Mouse (Mus musculus): Measurements from ENCODE around the gene Bbs9. TPM values are rescaled to one million over a fixed set of nuclear protein-coding genes. Genes with fewer than 3 reads are reported as not detected.
A peak's percentile ranks its signal among the peaks of the same experiment; 100 is the strongest.

Gene Bbs9
- polyA plus RNA-seq, 1 experiment from 2014 or later: 13.5 TPM

DNA sequence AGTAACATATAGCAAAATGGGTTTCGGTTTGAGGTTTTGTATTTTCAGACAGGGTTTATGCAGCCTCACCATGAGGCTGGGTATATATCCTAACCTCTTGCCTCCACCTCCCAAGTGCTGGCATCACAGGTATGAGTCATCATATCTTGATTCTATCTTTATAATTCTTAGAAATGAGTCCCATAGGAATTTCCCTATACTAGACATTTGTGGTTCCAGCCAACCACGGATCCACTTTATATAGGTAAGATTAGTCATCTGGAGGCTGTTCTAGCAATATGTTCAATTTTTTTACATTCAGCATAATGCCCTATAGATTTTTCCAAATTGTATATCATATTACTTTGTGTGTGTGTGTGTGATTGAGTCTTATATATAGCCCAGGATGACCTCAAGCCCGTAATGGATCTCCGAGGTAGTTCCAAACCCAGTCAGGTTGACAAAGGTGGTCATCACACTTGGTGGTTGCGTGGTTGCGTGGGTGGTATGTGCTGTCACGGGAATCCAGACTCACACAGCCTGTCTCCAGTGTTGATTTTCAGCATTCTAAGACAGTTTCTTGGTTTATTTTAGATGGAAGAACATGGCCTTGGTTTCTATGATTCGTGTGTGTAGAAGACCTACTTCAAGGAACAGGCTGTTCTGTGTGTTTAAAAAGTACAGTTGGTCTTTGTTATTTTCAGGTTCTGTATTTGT, 8.5 kb downstream of the Bbs9 start:
- DNase-seq (ENCODE audit: low spot score): no peak
- Histone ChIP-seq H3K36me3 (no peaks in the 10 kb centered on the region), H3K27me3 (ENCODE audit: low read depth, poor library complexity, severe bottlenecking) (no peaks in the 10 kb centered on the region), H3K4me1 (0 out of 2 replicates have a peak, but pooled peaks cover 1% of the 10 kb centered on the region), H3K9me3 (replicated peaks) (no peaks in the 10 kb centered on the region), H3K4me3 (no peak overlapping the region), H3K27ac (no peak overlapping the region)
- WGBS: 96% methylated on average over 8 of the region's 8 CpGs

DNA sequence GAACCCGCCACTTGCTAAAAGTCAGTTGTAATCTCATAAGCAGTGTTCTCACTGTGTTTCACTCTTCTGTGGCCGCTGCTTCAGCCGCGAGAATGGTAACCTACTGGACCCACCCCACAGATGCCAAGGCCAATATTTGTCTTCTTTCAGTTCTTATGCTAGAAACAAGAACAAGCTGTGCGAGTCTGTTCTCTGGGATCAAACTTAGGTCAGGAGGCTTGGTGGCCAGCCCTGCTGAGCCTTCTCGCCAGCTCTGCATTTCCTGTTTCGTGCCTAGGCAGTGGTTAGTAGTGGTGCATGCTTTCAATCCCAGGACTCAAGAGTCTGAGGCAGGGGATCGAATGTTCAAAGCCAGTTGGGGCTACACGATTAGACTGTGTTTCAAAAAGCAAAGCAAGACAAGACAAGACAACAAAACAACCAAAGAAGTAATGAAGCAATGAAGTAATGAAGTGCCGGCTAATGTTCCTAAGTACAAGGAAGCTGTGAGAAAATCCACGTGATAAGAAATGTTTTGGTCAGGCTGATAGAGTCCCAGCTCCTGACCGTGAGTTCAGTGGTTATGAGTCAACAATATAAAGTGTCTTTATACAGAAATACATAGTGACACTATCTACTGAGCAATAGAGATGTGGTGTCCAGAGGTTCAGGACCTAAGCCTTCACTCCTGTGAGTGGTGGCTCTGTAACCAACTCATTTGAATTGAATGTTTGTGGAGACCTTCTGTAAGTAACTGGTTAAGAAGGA, 9.2 kb downstream of the Bbs9 start:
- WGBS: 91% methylated on average over 12 of the region's 12 CpGs

DNA sequence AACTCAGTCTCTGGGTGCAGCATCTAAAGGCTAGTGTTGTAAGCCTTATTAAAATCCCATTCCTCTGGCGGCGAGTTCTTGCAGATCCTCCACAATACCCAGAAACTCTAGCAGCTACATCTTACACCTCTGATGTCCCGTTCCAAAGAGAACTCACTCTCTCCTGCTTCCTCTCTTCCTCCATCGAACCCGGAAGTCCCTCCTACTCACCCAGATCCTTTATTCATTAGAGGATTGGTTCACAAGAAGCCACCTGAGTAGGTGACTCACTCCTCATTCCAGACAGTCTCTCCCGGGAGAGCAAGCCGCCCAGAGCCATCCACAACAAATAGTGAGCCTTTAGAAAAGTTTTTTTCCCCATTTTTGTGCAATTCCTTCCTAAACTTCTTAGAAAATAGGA, 10.7 kb downstream of the Bbs9 start:
- Histone ChIP-seq H3K4me3 (no peak overlapping the region), H3K4me1 (peaks cover 5% of the 10 kb centered on the region; the same call in 1 of the 2 replicates), H3K27ac (no peak overlapping the region), H3K36me3 (no peaks in the 10 kb centered on the region), H3K27me3 (ENCODE audit: low read depth, poor library complexity, severe bottlenecking) (no peaks in the 10 kb centered on the region), H3K9me3 (replicated peaks) (no peaks in the 10 kb centered on the region)
- no peak for DNase-seq (ENCODE audit: low spot score)
- WGBS: 92% methylated on average over 7 of the region's 7 CpGs

More for the DNA sequence above, 9.2 kb downstream of the Bbs9 start:
- Histone ChIP-seq H3K36me3 (no peaks in the 10 kb centered on the region), H3K27ac (no peak overlapping the region), H3K27me3 (ENCODE audit: low read depth, poor library complexity, severe bottlenecking) (no peaks in the 10 kb centered on the region), H3K9me3 (replicated peaks) (no peaks in the 10 kb centered on the region), H3K4me1 (peaks cover 5% of the 10 kb centered on the region; the same call in 1 of the 2 replicates), H3K4me3 (no peak overlapping the region)
- no peak for DNase-seq (ENCODE audit: low spot score)

DNA sequence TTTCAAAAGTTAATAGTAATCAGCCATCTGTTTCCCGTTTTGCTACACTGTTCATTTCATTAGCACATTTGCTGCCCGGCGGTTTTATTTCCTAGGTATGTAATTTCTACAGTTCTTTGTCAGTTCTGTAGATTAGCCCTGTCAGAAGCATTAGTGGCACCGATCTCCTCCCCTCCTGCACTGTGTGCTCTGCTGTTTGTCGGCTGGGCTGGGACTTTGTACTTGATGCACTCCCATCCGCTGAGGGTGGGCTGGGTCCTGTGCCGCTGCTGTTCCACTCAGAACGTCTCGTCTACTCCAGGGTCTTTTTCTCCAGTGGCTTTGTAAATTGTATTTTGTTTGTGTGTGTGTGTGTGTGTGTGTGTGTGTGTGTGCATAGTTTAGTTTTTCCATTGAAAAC, 13.4 kb downstream of the Bbs9 start:
- Histone ChIP-seq H3K4me3 (no peak overlapping the region), H3K27ac (no peak overlapping the region), H3K27me3 (ENCODE audit: low read depth, poor library complexity, severe bottlenecking) (no peaks in the 10 kb centered on the region), H3K4me1 (peaks cover 5% of the 10 kb centered on the region; the same call in 1 of the 2 replicates), H3K9me3 (replicated peaks) (no peaks in the 10 kb centered on the region), H3K36me3 (no peaks in the 10 kb centered on the region)
- 52% methylated on average over 9 of the region's 9 CpGs for WGBS
- no peak for DNase-seq (ENCODE audit: low spot score)

DNA sequence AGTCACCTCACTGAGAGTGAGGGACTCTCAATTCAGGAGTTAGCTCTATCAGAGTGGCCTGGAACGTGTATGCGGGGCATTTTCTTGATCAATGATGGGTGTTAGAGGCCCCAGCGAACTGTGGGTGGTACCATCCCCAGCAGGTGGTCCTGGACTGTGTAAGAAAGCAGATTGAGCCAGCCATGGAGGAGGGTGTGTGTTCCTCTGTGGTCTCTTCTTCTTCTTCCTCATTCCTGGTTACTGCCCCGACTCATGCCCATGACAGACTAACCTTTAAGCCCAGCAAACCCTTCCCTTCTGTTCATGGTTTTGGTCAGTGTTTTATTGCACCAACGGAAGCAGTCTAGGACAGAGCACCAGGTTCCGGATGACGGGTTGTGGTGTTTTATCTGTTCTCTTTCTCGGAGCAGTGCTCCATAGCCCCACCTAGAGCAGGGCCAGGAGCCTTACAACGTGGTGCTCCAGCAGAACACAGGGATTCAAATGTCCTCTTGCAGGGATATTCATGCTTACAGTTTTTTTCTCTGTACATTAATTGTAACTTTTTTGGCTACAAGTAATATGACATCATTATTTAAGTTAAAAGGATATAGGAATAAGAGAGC, 18.8 kb downstream of the Bbs9 start:
- DNase-seq (ENCODE audit: low spot score): no peak
- Histone ChIP-seq H3K4me1 (peaks cover 1% of the 10 kb centered on the region; the same call in 1 of the 2 replicates), H3K4me3 (no peak overlapping the region), H3K27me3 (ENCODE audit: low read depth, poor library complexity, severe bottlenecking) (no peaks in the 10 kb centered on the region), H3K36me3 (no peaks in the 10 kb centered on the region), H3K9me3 (replicated peaks) (no peaks in the 10 kb centered on the region), H3K27ac (no peak overlapping the region)
- WGBS: 84% methylated on average over 9 of the region's 9 CpGs

DNA sequence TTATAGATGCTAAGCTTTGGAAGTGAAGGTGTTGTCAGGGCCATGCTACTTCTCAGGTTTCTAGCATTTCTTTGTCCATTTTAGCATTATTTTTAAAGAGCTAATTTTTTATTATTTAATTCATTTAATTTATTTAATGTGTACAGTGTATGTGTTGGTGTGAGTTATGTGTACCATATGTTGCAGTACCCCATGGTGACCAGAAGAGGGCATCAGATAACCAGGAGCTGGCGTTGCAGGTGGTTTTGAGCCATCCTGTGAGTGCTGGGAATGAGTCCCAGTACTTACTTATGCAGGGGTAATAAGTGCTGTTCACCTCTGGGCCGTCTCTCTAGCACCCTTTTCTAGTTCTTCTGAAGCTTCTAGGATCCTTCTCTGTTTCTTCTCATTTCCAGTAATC, 19.6 kb downstream of the Bbs9 start:
- H3K4me1 ChIP-seq: no peaks in the 10 kb centered on the region
- WGBS: 83% methylated on average over 2 of the region's 2 CpGs
- no peaks in the 10 kb centered on the region for H3K9me3 ChIP-seq (replicated peaks)
- H3K27me3 ChIP-seq (ENCODE audit: low read depth, poor library complexity, severe bottlenecking): no peaks in the 10 kb centered on the region
- no peak overlapping the region for H3K27ac ChIP-seq
- no peak for DNase-seq (ENCODE audit: low spot score)
- no peak overlapping the region for H3K4me3 ChIP-seq
- H3K36me3 ChIP-seq: no peaks in the 10 kb centered on the region

DNA sequence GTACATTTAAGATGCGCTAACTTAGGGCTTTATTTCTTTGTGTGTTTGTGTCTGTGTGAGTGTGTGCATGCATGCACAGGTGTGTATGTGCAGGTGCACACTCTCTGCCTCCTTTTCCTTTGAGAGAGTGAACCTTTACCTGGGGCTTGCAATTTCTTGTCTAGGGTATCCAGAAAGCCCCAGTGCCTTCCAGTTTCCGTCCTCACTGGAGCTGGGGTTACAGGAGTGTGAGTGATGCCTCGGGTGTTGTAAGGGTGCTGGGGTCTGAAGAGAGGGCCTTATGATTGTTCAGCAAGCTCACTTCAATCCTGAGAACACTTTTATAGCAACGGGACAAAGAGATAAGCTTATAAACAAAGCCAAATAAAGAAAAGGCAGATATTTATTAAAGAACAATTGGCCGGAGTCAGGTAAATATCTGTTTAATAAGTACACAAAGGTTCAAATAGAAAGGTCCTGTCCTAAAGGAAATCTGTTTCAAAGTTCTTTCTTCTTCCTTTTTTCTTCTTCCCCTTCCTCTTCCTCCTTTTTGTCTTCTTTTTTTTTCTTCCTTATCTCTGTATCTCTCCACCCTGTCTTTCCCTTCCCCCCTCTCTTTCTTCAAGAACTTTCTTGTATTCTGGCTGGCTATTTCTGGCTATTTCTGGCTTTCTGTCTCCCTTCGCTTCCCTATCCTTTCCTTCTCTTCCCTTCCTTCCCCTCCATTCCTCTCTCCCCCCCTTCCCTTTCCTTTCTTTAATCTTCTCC, 21.7 kb downstream of the Bbs9 start:
- H3K36me3 ChIP-seq: no peaks in the 10 kb centered on the region
- no peak for DNase-seq (ENCODE audit: low spot score)
- 91% methylated on average over 6 of the region's 6 CpGs for WGBS
- H3K4me1 ChIP-seq: no peaks in the 10 kb centered on the region
- H3K4me3 ChIP-seq: no peak overlapping the region
- H3K27ac ChIP-seq: no peak overlapping the region
- H3K27me3 ChIP-seq (ENCODE audit: low read depth, poor library complexity, severe bottlenecking): no peaks in the 10 kb centered on the region
- no peaks in the 10 kb centered on the region for H3K9me3 ChIP-seq (replicated peaks)

DNA sequence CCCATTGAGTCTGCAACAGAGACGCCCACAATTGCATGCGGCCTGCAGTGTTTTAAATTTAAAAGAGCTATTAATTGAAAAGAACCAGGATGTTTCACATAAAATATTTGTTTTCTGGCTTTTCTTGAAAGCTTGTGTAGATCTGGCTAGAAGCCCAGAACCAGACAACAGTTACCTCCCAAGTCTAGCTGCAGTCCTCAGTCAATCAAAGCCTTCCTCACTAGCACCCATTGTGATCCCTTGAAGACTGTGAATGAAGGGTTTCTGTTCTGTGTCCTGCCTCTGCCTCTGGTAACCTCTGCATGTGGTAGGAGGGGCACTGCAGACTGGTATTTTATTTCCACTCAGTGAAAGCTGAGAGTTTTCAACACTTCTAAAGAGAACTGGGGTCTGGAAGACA, 27.5 kb downstream of the Bbs9 start:
- no peak overlapping the region for H3K4me3 ChIP-seq
- no peaks in the 10 kb centered on the region for H3K9me3 ChIP-seq (replicated peaks)
- H3K36me3 ChIP-seq: no peaks in the 10 kb centered on the region
- WGBS: 93% methylated on average over 2 of the region's 2 CpGs
- no peak overlapping the region for H3K27ac ChIP-seq
- H3K4me1 ChIP-seq: 0 out of 2 replicates have a peak, but pooled peaks cover 4% of the 10 kb centered on the region
- DNase-seq (ENCODE audit: low spot score): no peak
- no peaks in the 10 kb centered on the region for H3K27me3 ChIP-seq (ENCODE audit: low read depth, poor library complexity, severe bottlenecking)

DNA sequence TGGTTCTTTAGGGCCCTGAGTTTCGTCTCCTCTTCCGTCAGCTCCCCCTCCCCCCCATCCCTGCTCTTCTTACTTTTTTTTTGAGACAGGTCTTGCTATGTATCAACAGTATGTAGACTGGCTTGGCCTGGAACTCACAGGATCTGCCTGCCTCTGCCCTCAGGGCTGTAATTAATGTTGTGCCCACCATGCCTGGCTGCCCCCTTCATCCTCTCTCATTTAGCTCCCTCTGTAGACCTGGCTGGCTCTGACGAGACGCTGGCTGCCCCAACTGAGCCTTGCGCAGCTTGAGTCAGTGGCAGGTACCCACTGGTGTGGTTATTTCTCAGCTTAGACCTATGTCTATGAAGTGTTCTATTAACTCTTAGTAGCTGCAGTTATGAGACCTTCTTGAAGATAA, 28.1 kb downstream of the Bbs9 start:
- H3K27ac ChIP-seq: no peak overlapping the region
- H3K4me3 ChIP-seq: no peak overlapping the region
- DNase-seq (ENCODE audit: low spot score): no peak
- H3K36me3 ChIP-seq: no peaks in the 10 kb centered on the region
- no peaks in the 10 kb centered on the region for H3K27me3 ChIP-seq (ENCODE audit: low read depth, poor library complexity, severe bottlenecking)
- H3K9me3 ChIP-seq (replicated peaks): no peaks in the 10 kb centered on the region
- 0 out of 2 replicates have a peak, but pooled peaks cover 4% of the 10 kb centered on the region for H3K4me1 ChIP-seq
- 78% methylated on average over 5 of the region's 5 CpGs for WGBS

DNA sequence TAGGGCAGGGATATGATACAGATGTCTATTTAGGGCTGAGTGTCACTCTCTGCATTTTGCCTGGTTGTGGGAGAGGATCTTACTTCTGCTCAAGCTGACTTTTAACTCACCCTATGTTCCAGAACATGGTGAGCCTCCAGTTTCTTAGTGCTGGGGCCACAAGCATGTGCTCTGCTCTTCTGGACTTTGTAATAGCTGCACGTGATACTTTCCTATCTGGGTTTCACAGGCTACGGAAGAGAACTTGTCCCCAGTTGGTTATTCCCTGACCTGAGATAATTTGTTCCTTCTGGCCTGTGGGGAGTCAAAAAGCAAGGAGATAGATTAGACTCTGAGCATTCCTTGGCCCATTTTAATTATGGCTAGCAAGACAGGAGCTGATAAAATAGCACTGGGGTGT, 30.1 kb downstream of the Bbs9 start:
- no peaks in the 10 kb centered on the region for H3K9me3 ChIP-seq (replicated peaks)
- WGBS: 49% methylated on average over 2 of the region's 2 CpGs
- no peak for DNase-seq (ENCODE audit: low spot score)

DNA sequence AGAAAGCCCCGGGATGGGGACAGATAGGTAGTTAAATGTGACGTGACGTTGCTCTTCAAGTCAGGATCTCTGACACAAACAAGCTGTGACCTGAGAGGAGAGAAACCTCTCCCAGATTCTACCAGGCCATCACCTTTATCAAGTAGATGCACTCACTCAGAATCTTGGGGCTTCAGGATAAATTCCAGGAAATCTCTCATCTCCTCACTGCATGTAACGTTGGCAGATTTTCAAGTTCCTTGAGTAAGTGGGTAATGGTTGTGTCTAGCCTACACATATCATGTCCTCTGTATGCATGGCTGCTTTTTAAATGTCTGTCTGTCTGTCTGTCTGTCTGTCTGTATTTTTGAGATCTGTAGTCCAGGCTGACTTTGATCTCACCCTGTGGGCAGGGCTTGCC, 39.6 kb downstream of the Bbs9 start:
- Histone ChIP-seq H3K27ac (no peak overlapping the region), H3K4me1 (0 out of 2 replicates have a peak, but pooled peaks cover 2% of the 10 kb centered on the region), H3K36me3 (no peaks in the 10 kb centered on the region), H3K4me3 (no peak overlapping the region), H3K27me3 (ENCODE audit: low read depth, poor library complexity, severe bottlenecking) (no peaks in the 10 kb centered on the region), H3K9me3 (replicated peaks) (no peaks in the 10 kb centered on the region)
- no peak for DNase-seq (ENCODE audit: low spot score)
- WGBS: 88% methylated on average over 4 of the region's 4 CpGs

More for the DNA sequence above, 30.1 kb downstream of the Bbs9 start:
- no peaks in the 10 kb centered on the region for H3K27me3 ChIP-seq (ENCODE audit: low read depth, poor library complexity, severe bottlenecking)
- H3K36me3 ChIP-seq: no peaks in the 10 kb centered on the region
- H3K4me1 ChIP-seq: 0 out of 2 replicates have a peak, but pooled peaks cover 4% of the 10 kb centered on the region
- H3K4me3 ChIP-seq: no peak overlapping the region
- H3K27ac ChIP-seq: no peak overlapping the region

DNA sequence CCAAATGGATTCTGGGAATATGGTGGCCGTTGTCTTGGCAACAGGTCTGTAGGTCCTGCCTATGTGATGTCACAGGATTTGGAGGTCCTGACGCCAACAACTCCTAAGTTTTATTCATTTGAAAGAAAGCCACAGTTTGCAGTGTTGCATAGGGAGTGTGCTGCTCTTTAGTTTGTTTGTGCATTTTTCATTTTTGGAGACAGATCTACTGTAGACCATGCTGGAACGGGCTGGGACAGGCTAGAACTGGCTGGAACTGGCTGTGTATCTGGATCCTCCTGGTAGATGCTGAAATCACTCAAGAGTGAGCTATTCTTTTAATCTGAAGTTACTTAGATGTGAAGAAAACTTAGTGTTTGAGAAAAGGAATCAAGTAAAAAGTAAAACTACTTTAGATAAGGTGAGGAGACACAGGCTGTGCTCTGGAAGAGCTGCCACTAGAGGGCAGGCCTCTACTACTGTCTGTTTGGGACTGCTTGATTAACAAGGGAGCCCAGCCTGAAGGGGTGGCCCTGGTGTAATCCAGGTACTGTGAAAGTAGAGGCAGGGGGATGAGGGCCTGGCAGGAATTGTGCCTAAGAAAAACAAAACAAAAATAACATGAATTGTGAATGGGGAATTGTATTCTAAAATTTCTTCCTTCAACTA, 43.0 kb downstream of the Bbs9 start:
- Histone ChIP-seq H3K4me1 (0 out of 2 replicates have a peak, but pooled peaks cover 2% of the 10 kb centered on the region), H3K27me3 (ENCODE audit: low read depth, poor library complexity, severe bottlenecking) (no peaks in the 10 kb centered on the region), H3K4me3 (no peak overlapping the region), H3K36me3 (no peaks in the 10 kb centered on the region), H3K27ac (no peak overlapping the region), H3K9me3 (replicated peaks) (no peaks in the 10 kb centered on the region)
- 93% methylated on average over 3 of the region's 3 CpGs for WGBS
- peak; percentile 62 for DNase-seq (ENCODE audit: low spot score)
